Mouse (Mus musculus): ENCODE measurements around the gene Capn9. TPM values are rescaled to one million over a fixed set of nuclear protein-coding genes. Genes with fewer than 3 reads are reported as not detected.

Gene Capn9
- total and polyA plus RNA-seq, 3 experiments: 0.10 TPM; not detected in 2

GRCm38 (mm10) chr8:124663112-124663873 is 87.4 kb downstream of the Capn9 start, which contains the start of gene 2310022B05Rik:
Gene 2310022B05Rik, minus strand, starts transcription at chr8:124663369.
- H3K9ac ChIP-seq (ENCODE audit: insufficient read depth, low read depth): peak within 1 kb of the TSS; percentile 73
- TF ChIP-seq PAX5 (IDR thresholded peaks at IDR 0.05; ENCODE audit: low read length) (no peak), SMC3 (IDR thresholded peaks at IDR 0.05; ENCODE audit: low read depth, low read length) (no peak), MXI1 (IDR thresholded peaks at IDR 0.05; ENCODE audit: low read depth, low read length) (peak; percentile 52), MEF2A (IDR thresholded peaks at IDR 0.05; ENCODE audit: borderline replicate concordance, low read depth, low read length) (0 out of 2 replicates have a peak, but pooled peaks have one; percentile 33), BHLHE40 (IDR thresholded peaks at IDR 0.05; ENCODE audit: low read depth, low read length) (peak; percentile 91), ZC3H11A (IDR thresholded peaks at IDR 0.05; ENCODE audit: low read depth, low read length) (no peak), GABPA (IDR thresholded peaks at IDR 0.05; ENCODE audit: insufficient replicate concordance, low read depth, low read length) (no peak), USF1 (IDR thresholded peaks at IDR 0.05; ENCODE audit: low read depth, low read length) (no peak), CHD1 (IDR thresholded peaks at IDR 0.05; ENCODE audit: low read depth, low read length) (no peak), MAFK (IDR thresholded peaks at IDR 0.05; ENCODE audit: insufficient replicate concordance, low read length) (no peak), HCFC1 (IDR thresholded peaks at IDR 0.05; ENCODE audit: low read depth, low read length) (no peak), ETS1 (conservative IDR thresholded peaks at IDR 0.05; ENCODE audit: low read depth, low read length) (no peak), MYC (IDR thresholded peaks at IDR 0.05; ENCODE audit: low read depth, low read length) (peak; percentile 45; the same call in 1 of the 2 replicates), KAT2A (IDR thresholded peaks at IDR 0.05; ENCODE audit: insufficient replicate concordance, low read length) (no peak), ELF1 (IDR thresholded peaks at IDR 0.05; ENCODE audit: low read depth, low read length) (no peak), POLR2AphosphoS2 (IDR thresholded peaks at IDR 0.05; ENCODE audit: low read depth, low read length) (no peak), IRF4 (IDR thresholded peaks at IDR 0.05; ENCODE audit: low read depth, low read length) (peak; percentile 2; the same call in 1 of the 2 replicates), ZKSCAN1 (IDR thresholded peaks at IDR 0.05; ENCODE audit: borderline replicate concordance, low read depth, low read length) (no peak), NELFE (IDR thresholded peaks at IDR 0.05; ENCODE audit: low read depth, low read length) (peak; percentile 58; the same call in 1 of the 2 replicates), ZMIZ1 (IDR thresholded peaks at IDR 0.05; ENCODE audit: low read depth, low read length) (peak; percentile 41; the same call in 1 of the 2 replicates), MAZ (IDR thresholded peaks at IDR 0.05; ENCODE audit: low read depth, low read length) (no peak), ZNF384 (IDR thresholded peaks at IDR 0.05; ENCODE audit: low read depth, low read length) (no peak), TBP (conservative IDR thresholded peaks at IDR 0.05; ENCODE audit: low read depth, low read length) (no peak), CTCF (conservative IDR thresholded peaks at IDR 0.05 in 1 of 2, IDR thresholded peaks at IDR 0.05 in 1 of 2; ENCODE audit: low read depth in 2 of 2, low read length in 2 of 2) (no peak), MAX (IDR thresholded peaks at IDR 0.05; ENCODE audit: low read length) (peak; percentile 88), SIN3A (IDR thresholded peaks at IDR 0.05; ENCODE audit: low read length) (0 out of 2 replicates have a peak, but pooled peaks have one; percentile 7), USF2 (conservative IDR thresholded peaks at IDR 0.05; ENCODE audit: low read depth, low read length) (no peak), TCF12 (IDR thresholded peaks at IDR 0.05; ENCODE audit: low read depth, low read length) (peak; percentile 49; the same call in 1 of the 2 replicates), POLR2A (IDR thresholded peaks at IDR 0.05; ENCODE audit: low read depth, low read length) (peak; percentile 73), E2F4 (IDR thresholded peaks at IDR 0.05; ENCODE audit: insufficient replicate concordance, low read depth, low read length) (no peak), JUN (IDR thresholded peaks at IDR 0.05; ENCODE audit: insufficient read depth, low read depth, low read length) (no peak), NRF1 (IDR thresholded peaks at IDR 0.05; ENCODE audit: low read depth, low read length) (peak; percentile 29; the same call in 1 of the 2 replicates), RCOR1 (conservative IDR thresholded peaks at IDR 0.05; ENCODE audit: low read depth, low read length) (no peak)
- peaks cover 0 to 3% of the 10 kb centered on the region in 2 experiments for H3K36me3 ChIP-seq (replicated peaks in 1 of 2; ENCODE audit: control insufficient read depth in 1 of 2, insufficient read depth in 1 of 2, low read length in 1 of 2)
- H3K4me1 ChIP-seq (ENCODE audit: control insufficient read depth in 1 of 2, insufficient read depth in 2 of 2): peaks cover 6 to 16% of the 10 kb centered on the region in 2 experiments; a peak in 2 of 4 replicates
- dilution Hi-C loops (cut with MboI; ENCODE audit: extremely low pct_ligation_motif_present, extremely low pct_unique_long_range_greater_than_20kb, low sequenced_read_pairs): no loop called here
- peaks cover 2% of the 10 kb centered on the region for H3K27me3 ChIP-seq (replicated peaks)
- H3K27ac ChIP-seq (ENCODE audit: insufficient read depth, low read depth): no peak within 1 kb of the TSS
- peak within 1 kb of the TSS; percentile 92 for H3K4me2 ChIP-seq (ENCODE audit: insufficient read depth, low read depth, poor library complexity, severe bottlenecking)
- in situ Hi-C loops (cut with MboI; ENCODE audit: low pct_ligation_motif_present, low pct_unique_long_range_greater_than_20kb, low sequenced_read_pairs): no loop called here
- H3K4me3 ChIP-seq (replicated peaks in 1 of 3; ENCODE audit: low read depth in 2 of 3, low read length in 2 of 3, poor library complexity in 1 of 3): peak within 1 kb of the TSS; percentile 65 to 82 (median 73)
- no peaks in the 10 kb centered on the region for H3K9me3 ChIP-seq (replicated peaks; ENCODE audit: low read length)
- peak; percentile 71 for DNase-seq (ENCODE audit: extremely low read depth)
- H3K79me2 ChIP-seq (replicated peaks; ENCODE audit: control insufficient read depth, extremely low read depth, insufficient read depth, poor library complexity, severe bottlenecking): no peaks in the 10 kb centered on the region

All from CH12.LX (cell line).